Mouse (Mus musculus) ES-E14 (cell line): Measurements from ENCODE around the gene Wdr18. TPM values are rescaled to one million over a fixed set of nuclear protein-coding genes. Genes with fewer than 3 reads are reported as not detected.

Source experiments
- DNase-seq: peaks from one replicate; pipeline ENCODE4 v3.0.0-alpha.2; 2013; ENCODE audit warnings: low read depth, low spot score
- H3K27ac ChIP-seq: 2 replicates; pipeline ENCODE4 v1.5.1; 2012; ENCODE audit warnings: low read depth, mild to moderate bottlenecking, low read length, moderate library complexity, mixed read lengths; ENCODE audit not compliant: poor library complexity, insufficient read depth, severe bottlenecking
- H3K36me3 ChIP-seq: 2 replicates; pipeline ENCODE4 v1.6.1; 2012; ENCODE audit warnings: mild to moderate bottlenecking, low read length, moderate library complexity, mixed read lengths; ENCODE audit not compliant: control insufficient read depth, poor library complexity, insufficient read depth, severe bottlenecking
- H3K4me1 ChIP-seq, 2 experiments: fragments of 150-350 bp in 1 of 2; sonication (generic) in 1 of 2; 2 replicates each; pipeline ENCODE4 v1.6.1; 2012; ENCODE audit warnings: low read length in 2 of 2, mild to moderate bottlenecking in 1 of 2, mixed read lengths in 1 of 2; ENCODE audit not compliant: control insufficient read depth in 2 of 2, insufficient read depth in 2 of 2, poor library complexity in 1 of 2
- H3K4me3 ChIP-seq, 2 experiments: fragments of 150-350 bp in 1 of 2; sonication (generic) in 1 of 2; 2 replicates each; pipeline ENCODE4 v1.5.1; 2012; ENCODE audit warnings: low read length in 2 of 2, low read depth in 1 of 2, mild to moderate bottlenecking in 1 of 2, mixed read lengths in 1 of 2; ENCODE audit not compliant: insufficient read depth in 1 of 2, poor library complexity in 1 of 2, severe bottlenecking in 1 of 2
- H3K9ac ChIP-seq: 2 replicates; pipeline ENCODE4 v1.6.1; 2012; ENCODE audit warnings: low read depth, mild to moderate bottlenecking, low read length, mixed read lengths; ENCODE audit not compliant: poor library complexity, insufficient read depth, severe bottlenecking
- H3K9me3 ChIP-seq: fragments of 150-350 bp; sonication (generic); 2 replicates; pipeline ENCODE4 v1.6.1; 2012; ENCODE audit warnings: low read depth, mild to moderate bottlenecking, low read length; ENCODE audit not compliant: control insufficient read depth, insufficient read depth
- CHD2 ChIP-seq: IDR thresholded peaks from 2 replicates; pipeline ENCODE4 v1.6.1; 2014; ENCODE audit warnings: mild to moderate bottlenecking, low read depth, low read length, inconsistent platforms
- HCFC1 ChIP-seq: IDR thresholded peaks from 2 replicates; pipeline ENCODE4 v1.6.1; 2012; ENCODE audit warnings: low read length, inconsistent platforms, borderline replicate concordance; ENCODE audit not compliant: insufficient read depth
- MAFK ChIP-seq: IDR thresholded peaks from 2 replicates; pipeline ENCODE4 v1.6.1; 2014; ENCODE audit warnings: mild to moderate bottlenecking, low read depth, low read length, inconsistent platforms; ENCODE audit not compliant: insufficient read depth
- ZC3H11A ChIP-seq: IDR thresholded peaks from 2 replicates; pipeline ENCODE4 v1.6.1; 2012; ENCODE audit warnings: low read depth, mild to moderate bottlenecking, inconsistent platforms, low read length, borderline replicate concordance
- ZNF384 ChIP-seq: IDR thresholded peaks from 2 replicates; pipeline ENCODE4 v1.6.1; 2012; ENCODE audit warnings: low read depth, low read length, inconsistent platforms
- in situ Hi-C, 2 experiments: fragments of 600-800 bp; cut with MboI; formaldehyde crosslinking; loops; one replicate each; pipeline ENCODE4 v1.15.1; 2025; ENCODE audit warnings: low sequenced_read_pairs in 2 of 2, inconsistent platforms in 1 of 2; ENCODE audit not compliant: unreplicated experiment in 2 of 2
- total RNA-seq: library from RNA; depleted of rRNA; stranded (reverse); fragments of 300-350 nt; gene quantifications from 2 replicates; pipeline ENCODE4 v1.2.3, GENCODE M21; 2012

Gene Wdr18
- total RNA-seq, 1 experiment: 155 TPM

DNA sequence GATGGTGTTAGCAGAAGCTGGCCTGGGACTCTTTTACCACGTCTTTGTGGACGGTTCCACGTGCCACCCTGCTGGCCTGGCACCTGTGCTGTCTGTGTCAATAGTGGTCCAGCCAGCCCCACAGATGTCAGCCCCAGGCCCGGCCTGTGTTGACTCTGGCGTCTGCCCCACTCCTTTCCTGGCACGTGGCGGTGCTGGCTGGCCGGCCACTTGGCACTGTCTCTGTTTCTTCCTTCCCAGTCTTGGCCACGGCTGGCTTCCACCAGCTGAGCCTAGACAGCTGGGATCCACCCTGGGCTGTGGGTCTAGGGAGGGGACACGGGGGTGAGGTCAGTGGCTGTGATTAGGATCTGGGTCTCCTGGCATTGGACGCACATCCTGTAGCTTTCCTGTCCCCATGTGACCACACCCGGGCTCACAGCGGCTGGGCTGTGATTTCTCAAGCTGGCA lies 25.7 kb upstream of the Wdr18 start:
- in situ Hi-C loops: no loop called here
- no peak overlapping the region for H3K4me3 ChIP-seq
- H3K9ac ChIP-seq: no peak overlapping the region

DNA sequence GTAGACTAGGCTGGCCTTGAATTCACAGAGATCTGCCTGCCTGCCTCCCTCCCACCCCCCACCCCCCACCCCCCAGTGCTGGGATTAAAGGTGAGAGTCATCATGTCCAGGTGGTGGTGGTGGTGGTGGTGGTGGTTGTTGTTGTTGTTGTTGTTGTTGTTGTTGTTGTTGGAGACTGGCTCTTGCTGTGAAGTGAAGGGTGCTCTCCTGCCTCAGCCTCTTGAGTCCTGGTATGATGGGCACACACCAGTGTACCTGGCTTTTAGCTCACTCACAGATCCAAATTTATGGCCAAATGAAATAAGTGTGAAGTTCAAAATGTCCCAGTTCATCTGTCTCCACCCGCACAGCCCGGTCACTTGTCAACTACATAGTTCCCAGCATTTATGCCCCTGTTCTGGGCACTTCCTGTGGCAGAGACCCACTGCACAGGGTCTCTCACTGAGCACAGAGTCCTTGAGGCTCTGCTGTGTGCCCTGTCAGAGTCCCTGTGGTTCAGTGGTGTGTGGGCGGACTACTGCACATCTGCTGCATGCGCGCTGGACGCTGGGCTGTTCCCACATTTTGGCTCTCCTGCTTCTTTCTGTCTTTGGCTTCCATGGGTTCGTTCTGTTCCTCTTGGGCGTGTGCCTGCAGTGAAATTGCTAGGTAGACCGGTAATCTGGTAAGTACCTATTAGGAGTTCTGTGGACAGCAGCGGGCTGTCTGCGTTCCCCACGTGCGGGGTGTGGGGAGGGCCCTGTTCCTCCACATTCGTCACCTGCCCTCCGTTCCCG lies 25.0 kb upstream of the Wdr18 start:
- Histone ChIP-seq H3K4me1 (peaks cover 0 to 1% of the 10 kb centered on the region in 2 experiments; a peak in 1 of 4 replicates), H3K4me3 (no peak overlapping the region; a peak in 1 of 4 replicates), H3K36me3 (no peaks in the 10 kb centered on the region), H3K27ac (no peak overlapping the region), H3K9me3 (no peaks in the 10 kb centered on the region), H3K9ac (no peak overlapping the region)
- DNase-seq: no peak
- in situ Hi-C loops: no loop called here
- TF ChIP-seq ZNF384 (no peak), ZC3H11A (no peak), HCFC1 (no peak), CHD2 (no peak), MAFK (no peak)

More for the DNA sequence above, 25.7 kb upstream of the Wdr18 start:
- Histone ChIP-seq H3K27ac (no peak overlapping the region), H3K36me3 (no peaks in the 10 kb centered on the region), H3K4me1 (peaks cover 0 to 1% of the 10 kb centered on the region in 2 experiments; a peak in 1 of 4 replicates), H3K9me3 (no peaks in the 10 kb centered on the region)
- DNase-seq: no peak
- TF ChIP-seq CHD2 (no peak), HCFC1 (no peak), ZNF384 (no peak), MAFK (no peak), ZC3H11A (no peak)

DNA sequence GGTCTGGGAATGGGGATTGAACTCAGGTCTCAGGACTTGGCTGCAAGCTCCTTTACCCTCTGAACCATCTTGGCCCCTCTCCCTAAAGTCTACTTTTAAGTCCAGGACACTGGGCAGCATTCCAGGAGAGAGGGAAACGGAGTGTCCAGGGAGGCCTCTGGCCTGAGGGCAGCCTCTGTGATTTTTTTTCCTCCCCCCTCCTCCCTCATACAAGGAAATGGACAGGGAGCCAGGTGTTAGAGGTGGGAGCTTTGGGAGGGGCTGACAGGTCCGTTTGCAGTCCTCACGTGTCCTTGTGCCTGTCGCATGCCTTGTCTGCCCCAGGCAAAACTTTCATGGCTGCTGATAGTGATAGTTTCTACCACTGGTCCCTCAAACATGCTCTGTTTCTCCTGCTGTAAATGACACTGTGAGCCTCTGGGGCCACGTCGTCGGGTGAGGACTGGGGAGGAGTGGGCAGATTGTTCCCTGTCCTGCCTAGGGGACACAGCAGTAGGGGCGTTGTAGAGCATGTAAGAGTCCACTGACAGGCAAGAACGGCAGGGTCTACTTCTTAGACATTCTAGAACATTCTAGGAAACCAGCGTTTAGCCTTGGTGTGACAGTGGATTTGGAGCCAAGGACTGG lies 23.6 kb upstream of the Wdr18 start:
- H3K4me1 ChIP-seq: peaks cover 0 to 1% of the 10 kb centered on the region in 2 experiments; a peak in 1 of 4 replicates
- TF ChIP-seq MAFK (no peak), ZNF384 (no peak), HCFC1 (no peak), CHD2 (no peak), ZC3H11A (no peak)
- no peak overlapping the region for H3K27ac ChIP-seq

DNA sequence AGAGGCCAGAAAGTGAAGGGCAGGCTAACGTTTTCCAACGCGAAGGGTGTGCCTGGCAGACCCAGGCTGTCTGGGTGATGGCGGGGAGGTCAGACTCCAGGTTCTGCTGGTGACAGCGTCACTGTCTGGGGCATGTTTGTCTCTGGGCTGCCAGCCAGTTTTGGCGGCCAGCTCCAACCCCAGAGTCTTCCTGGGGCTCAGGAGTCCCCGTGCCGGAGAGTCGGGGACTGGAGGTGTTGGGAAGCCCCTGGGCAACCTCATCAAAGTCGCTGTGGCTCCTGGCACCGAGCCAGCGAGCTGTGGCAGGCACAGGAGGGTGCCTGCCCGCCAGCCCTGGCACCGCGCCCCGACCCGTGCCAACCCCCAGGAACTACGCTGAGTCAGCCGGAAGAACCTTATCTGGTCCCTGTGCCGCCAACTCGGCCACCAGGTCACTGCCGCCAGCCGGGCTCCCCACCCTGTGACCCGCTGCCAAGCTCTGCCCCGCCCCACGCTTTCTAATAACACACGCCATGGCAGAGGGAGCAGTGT lies 23.0 kb upstream of the Wdr18 start:
- TF ChIP-seq CHD2 (no peak), ZNF384 (no peak), HCFC1 (no peak), MAFK (no peak), ZC3H11A (no peak)
- Histone ChIP-seq H3K9me3 (no peaks in the 10 kb centered on the region), H3K9ac (no peak overlapping the region), H3K4me3 (peak overlapping the region; percentile 24 to 36; a peak in 2 of 4 replicates), H3K27ac (no peak overlapping the region), H3K4me1 (peaks cover 0 to 1% of the 10 kb centered on the region in 2 experiments; a peak in 1 of 4 replicates), H3K36me3 (no peaks in the 10 kb centered on the region)
- in situ Hi-C loops: no loop called here
- DNase-seq: no peak

More for the DNA sequence above, 23.6 kb upstream of the Wdr18 start:
- in situ Hi-C loops: no loop called here
- Histone ChIP-seq H3K4me3 (no peak overlapping the region), H3K9ac (no peak overlapping the region), H3K9me3 (no peaks in the 10 kb centered on the region), H3K36me3 (no peaks in the 10 kb centered on the region)
- no peak for DNase-seq
